Mouse (Mus musculus): ENCODE measurements around the gene Rftn1.

Gene Rftn1

GRCm38 (mm10) chr17:50160904-50161805, 29.3 kb downstream of the Rftn1 start:
- no peak for DNase-seq

- DNase-seq, result no peak
Observed at GRCm38 (mm10) chr17:50160357-50160756, 30.1 kb downstream of the Rftn1 start.

DNA sequence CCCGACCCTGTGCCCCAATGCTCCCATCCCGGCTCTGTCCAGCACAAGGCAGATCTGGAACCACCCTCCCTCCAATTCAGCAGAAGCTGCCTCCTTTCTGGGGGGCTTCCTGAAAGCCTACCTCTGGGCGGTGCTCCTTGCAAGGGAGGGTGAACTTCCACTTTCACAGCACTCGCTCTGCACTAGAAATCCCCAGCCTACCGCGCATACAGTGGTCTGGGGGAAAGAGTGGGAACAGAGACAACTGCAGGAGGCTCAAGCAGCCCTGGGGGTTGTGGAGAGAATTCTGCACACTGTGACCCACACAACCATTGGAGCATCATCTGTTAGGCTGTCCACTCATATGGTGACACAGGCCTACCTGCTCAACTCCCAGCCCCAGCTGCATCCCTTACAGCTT, 30.7 kb downstream of the Rftn1 start:
- DNase-seq, result no peak

GRCm38 (mm10) chr17:50158565-50158964, 31.9 kb downstream of the Rftn1 start:
- no peak for DNase-seq

- peak; percentile 43 for DNase-seq
Observed at GRCm38 (mm10) chr17:50157190-50158150, 33.0 kb downstream of the Rftn1 start.

DNA sequence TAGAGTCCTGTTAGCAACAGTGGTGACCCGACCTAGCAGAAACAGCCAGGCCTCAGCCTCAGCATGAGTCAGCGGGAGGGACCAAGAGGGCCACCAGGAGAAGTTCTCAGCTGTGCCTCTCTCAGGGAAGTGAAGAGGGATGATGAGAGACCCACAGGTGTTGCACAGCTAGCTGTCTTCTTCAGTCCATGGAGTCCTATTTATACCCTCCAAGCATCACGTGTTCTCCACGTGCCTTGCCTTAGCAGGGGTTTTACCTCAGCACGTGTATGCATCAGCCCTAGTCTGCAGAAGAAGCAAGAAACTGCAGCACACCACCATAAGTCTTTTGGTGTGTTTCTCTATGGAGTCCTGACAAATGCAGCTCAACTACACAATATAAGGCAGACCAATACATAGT, 38.4 kb downstream of the Rftn1 start:
- no peak for DNase-seq

GRCm38 (mm10) chr17:50151208-50151723, 39.2 kb downstream of the Rftn1 start:
- no peak for DNase-seq

DNA sequence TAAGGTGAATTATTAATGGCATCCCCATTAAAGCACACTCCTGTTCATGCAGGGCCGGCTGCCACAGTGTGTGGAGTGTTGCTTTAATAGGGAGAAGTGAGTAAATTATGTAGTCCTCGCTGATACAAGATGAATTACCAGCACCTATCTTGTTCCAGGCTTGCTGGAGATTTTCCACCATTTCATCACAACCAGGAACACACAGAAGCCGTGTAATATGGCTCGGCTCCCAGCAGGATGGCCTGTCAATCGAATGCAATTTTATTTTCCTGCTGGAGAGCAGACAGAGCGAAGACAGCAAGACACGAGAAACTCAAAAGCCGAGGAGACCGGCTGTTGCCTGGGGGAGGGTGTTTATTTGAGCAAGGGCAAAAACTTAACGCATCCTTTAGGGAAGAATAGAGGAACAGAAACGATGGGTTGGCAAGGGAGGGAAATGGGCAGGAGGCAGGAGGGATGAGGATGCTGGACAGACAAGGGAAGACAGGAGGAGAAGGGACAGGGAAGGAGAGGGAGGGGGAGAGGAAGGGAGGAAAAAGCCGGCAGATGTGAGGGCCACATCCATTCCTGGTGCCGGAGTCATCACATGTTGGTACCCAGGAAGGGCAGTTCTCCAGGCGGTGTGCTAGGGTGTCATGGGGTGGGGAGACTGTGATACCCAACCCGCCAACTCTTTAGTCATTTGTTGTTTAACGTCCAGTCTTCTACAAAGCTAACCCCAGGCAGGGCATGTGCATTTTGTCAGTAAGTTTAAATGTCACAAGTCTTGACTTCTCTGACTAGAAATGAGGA, 39.9 kb downstream of the Rftn1 start:
- no peak for DNase-seq

DNA sequence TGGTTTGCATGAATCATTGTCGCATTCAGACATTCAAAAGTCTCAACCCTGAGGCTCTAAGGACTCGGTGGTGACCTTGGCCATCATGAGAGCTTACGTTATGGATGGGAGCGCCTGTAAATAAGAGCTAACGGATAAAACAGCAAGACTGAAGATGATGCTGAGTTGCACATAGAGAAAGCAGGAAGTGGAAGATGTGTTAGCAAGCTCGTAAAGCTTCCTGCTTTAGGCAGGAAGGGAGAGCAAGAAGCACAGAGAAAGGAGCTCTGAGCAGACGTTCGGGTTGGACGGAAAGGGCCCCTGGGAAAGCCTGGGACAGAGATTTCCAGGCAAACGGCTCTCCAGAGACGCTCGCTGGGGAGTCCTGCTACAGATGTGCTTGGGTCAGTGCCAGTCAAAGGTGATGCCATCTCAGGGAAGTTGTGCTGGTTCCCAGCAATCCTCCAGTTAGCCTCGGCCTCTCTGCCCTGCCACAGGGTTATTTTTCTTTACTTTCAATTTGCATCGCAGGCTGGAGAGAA, 40.7 kb downstream of the Rftn1 start:
- DNase-seq, result no peak

- DNase-seq, result no peak
Observed at GRCm38 (mm10) chr17:50147831-50148587, 42.5 kb downstream of the Rftn1 start.

DNA sequence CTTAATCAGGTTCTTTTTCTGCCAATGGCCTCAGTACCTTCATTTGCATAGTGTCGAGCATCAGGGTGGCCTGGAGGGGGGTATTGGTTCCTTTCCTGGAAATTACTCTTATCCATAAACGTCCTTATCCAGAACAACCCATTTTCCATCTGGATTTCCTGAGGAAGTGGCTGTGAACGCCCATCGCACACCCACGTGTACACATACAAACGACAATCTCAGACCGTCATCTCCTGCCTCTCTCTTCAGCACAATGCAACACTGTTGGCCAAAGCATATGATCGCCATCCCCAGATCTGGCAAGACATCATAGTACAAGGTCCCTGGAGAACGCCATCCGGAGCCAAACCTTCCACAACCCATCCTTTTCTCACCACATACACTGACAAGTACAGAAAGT, 47.1 kb downstream of the Rftn1 start:
- peak; percentile 78 for DNase-seq

DNA sequence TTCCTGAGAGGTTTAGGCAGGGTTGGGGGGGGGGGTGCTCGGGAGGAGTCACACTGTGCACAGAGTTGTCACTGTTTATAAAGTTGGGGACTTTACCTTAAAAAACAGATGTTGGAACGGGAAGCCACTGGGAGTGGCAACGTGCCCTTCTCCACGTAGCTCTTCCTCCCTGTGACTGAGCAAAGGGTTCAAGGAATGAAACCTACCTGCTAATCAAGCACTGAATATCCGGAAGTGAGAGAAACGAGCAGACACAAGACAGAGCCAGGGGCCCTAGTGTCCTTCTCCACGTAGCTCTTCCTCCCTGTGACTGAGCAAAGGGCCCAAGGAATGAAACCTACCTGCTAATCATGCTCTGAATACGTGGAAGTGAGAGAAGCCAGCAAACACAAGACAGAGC, 47.9 kb downstream of the Rftn1 start:
- no peak for DNase-seq

DNA sequence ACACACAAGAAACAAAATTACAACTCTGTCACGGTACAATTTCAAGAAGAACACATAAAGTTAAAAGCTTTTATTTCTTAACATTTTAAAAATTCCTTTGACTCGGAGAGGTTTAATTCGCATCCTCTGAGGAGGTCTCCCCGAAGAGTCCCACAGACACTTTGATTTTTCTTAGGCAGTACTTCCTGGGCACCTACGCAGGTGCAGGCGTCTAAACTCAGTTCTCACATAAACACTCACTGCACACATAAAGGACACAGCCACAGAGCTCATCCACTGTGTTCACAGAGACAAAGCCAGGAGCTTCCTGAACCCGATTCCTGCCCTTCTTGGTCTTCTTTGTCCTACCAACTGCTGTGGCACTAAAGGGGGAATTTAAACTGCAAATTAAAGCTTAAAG, 48.3 kb downstream of the Rftn1 start:
- DNase-seq, result no peak

GRCm38 (mm10) chr17:50136060-50136459, 54.4 kb downstream of the Rftn1 start:
- DNase-seq, result peak; percentile 82

- DNase-seq, result no peak
Observed at GRCm38 (mm10) chr17:50135466-50135865, 55.0 kb downstream of the Rftn1 start.

GRCm38 (mm10) chr17:50131698-50132097, 58.8 kb downstream of the Rftn1 start:
- no peak for DNase-seq

- no peak for DNase-seq
Observed at GRCm38 (mm10) chr17:50130421-50130820, 60.1 kb downstream of the Rftn1 start.

DNA sequence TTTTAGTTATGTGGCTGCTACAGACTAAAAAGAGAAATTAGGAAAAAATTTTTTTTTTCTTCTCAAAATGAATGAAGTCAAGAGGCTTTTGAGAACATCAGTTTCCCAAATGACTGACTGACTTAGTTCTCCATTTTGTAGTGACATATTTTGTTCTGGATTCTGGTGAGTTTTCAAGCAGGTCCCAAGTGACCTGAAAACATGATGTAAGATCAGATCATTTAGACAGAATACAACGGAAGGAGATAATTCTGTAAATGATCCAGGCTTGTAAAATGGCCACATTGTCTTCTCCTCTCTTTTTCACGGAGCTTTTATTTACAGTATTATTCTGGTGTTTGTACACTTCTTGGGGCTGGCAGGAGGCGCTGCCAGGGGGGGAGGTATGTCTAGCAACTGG, 62.1 kb downstream of the Rftn1 start:
- no peak for DNase-seq

- DNase-seq, result no peak
Observed at GRCm38 (mm10) chr17:50127045-50127813, 63.2 kb downstream of the Rftn1 start.

DNA sequence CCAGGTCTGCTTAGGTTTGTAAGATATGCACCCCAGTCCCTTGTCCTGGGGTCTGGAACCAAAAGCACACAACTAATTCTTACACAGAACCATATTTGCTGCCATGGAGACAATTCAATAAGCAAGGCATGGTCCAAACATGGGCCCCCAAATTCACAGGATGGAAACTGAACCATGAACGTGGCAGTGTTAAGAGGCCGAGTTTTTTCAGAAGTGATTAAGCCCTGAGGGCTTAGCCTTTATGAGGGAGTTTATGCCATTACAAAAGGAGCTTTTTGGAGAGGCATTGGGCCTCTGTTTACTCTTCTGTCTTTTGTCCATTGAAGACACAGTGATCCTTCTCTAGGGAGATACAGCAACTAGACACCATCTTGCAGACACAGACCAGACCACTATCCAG, 63.9 kb downstream of the Rftn1 start:
- DNase-seq, result no peak

GRCm38 (mm10) chr17:50125900-50126299, 64.6 kb downstream of the Rftn1 start:
- no peak for DNase-seq

Measured in lung, postnatal 36 days (tissue).